Comparison of ENCODE assay signal across 8 mouse cellular contexts in the genomic region with DNA sequence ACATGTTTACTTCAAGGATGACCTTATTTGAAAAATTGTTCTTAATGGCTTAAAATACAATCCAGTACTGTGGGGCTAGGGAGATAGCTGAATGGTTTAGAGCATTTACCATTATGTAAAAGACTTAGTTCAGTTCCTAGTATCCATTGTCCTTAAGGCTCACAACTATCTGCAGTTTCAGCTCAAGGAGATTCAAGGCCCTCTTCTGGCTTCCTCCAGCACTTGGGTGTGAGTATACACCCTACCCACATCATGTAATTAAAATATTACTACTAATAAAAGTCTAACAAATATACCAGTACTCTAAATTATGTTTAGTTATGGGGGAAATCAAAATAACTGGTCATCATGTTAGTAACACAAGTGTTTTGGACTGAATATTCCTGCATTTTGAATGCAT. TPM values are rescaled to one million over a fixed set of nuclear protein-coding genes. Genes with fewer than 3 reads are reported as not detected.
DNase-seq lines count a peak whose midpoint lies in the region; ATAC-seq and TF ChIP-seq lines count a peak whose summit lies in the region.

No protein-coding gene starts in this region.

- H3K9ac ChIP-seq in embryonic facial prominence, embryonic 11.5 days (replicated peaks; ENCODE audit: low read length), result no peak overlapping the region
- no peak overlapping the region for H3K9ac ChIP-seq in intestine, postnatal 0 days (ENCODE audit: low read depth, low read length)
- no peak overlapping the region for H3K9ac ChIP-seq in neural tube, embryonic 14.5 days (replicated peaks; ENCODE audit: low read depth, low read length)

- ATAC-seq in embryonic facial prominence, embryonic 11.5 days (replicated peaks; ENCODE audit: insufficient number of reproducible peaks, low FRiP score, low TSS enrichment, low read depth), result no peak
- ATAC-seq in intestine, postnatal 0 days, result no peak
- no peak for ATAC-seq in neural tube, embryonic 14.5 days (ENCODE audit: low read depth)

- H3K27ac ChIP-seq in layer of hippocampus, adult 2 months, result 0 out of 2 replicates have a peak overlapping the region, but pooled peaks have one; percentile 70
- no peak overlapping the region for H3K27ac ChIP-seq in embryonic facial prominence, embryonic 11.5 days (replicated peaks; ENCODE audit: low read depth, low read length)
- H3K27ac ChIP-seq in intestine, postnatal 0 days (ENCODE audit: low read depth, low read length), result no peak overlapping the region
- H3K27ac ChIP-seq in neural tube, embryonic 14.5 days (ENCODE audit: low read depth, low read length), result no peak overlapping the region

- H3K9me3 ChIP-seq in embryonic facial prominence, embryonic 11.5 days (replicated peaks; ENCODE audit: control insufficient read depth, low read length), result no peaks in the 10 kb centered on the region
- no peaks in the 10 kb centered on the region for H3K9me3 ChIP-seq in intestine, postnatal 0 days (ENCODE audit: control insufficient read depth)
- H3K9me3 ChIP-seq in neural tube, embryonic 14.5 days (ENCODE audit: control insufficient read depth, low read length), result no peaks in the 10 kb centered on the region

- H3K27me3 ChIP-seq in embryonic facial prominence, embryonic 11.5 days (ENCODE audit: control insufficient read depth, insufficient read depth, low read length), result no peaks in the 10 kb centered on the region
- H3K27me3 ChIP-seq in intestine, postnatal 0 days (replicated peaks; ENCODE audit: control insufficient read depth, insufficient read depth, low read length), result no peaks in the 10 kb centered on the region
- no peaks in the 10 kb centered on the region for H3K27me3 ChIP-seq in neural tube, embryonic 14.5 days (ENCODE audit: control insufficient read depth, insufficient read depth, low read length)

- no peaks in the 10 kb centered on the region for H3K36me3 ChIP-seq in embryonic facial prominence, embryonic 11.5 days (replicated peaks; ENCODE audit: control insufficient read depth, insufficient read depth, low read depth, low read length)
- H3K36me3 ChIP-seq in intestine, postnatal 0 days (ENCODE audit: control insufficient read depth, insufficient read depth), result peaks cover 19% of the 10 kb centered on the region
- H3K36me3 ChIP-seq in neural tube, embryonic 14.5 days (ENCODE audit: control insufficient read depth, insufficient read depth, low read length), result peaks cover 9% of the 10 kb centered on the region

- peak overlapping the region; percentile 14; the same call in 1 of the 2 replicates for H3K4me2 ChIP-seq in embryonic facial prominence, embryonic 11.5 days (ENCODE audit: low read depth, low read length)
- peak overlapping the region; percentile 86 for H3K4me2 ChIP-seq in intestine, postnatal 0 days (replicated peaks; ENCODE audit: low read depth)
- H3K4me2 ChIP-seq in neural tube, embryonic 14.5 days (ENCODE audit: low read depth, low read length), result peak overlapping the region; percentile 85

- H3K4me3 ChIP-seq in layer of hippocampus, adult 2 months, result peak overlapping the region; percentile 78
- H3K4me3 ChIP-seq in embryonic facial prominence, embryonic 11.5 days (ENCODE audit: low read depth, low read length), result peak overlapping the region; percentile 72
- H3K4me3 ChIP-seq in intestine, postnatal 0 days (ENCODE audit: low read depth, low read length), result no peak overlapping the region
- H3K4me3 ChIP-seq in neural tube, embryonic 14.5 days (ENCODE audit: low read depth, low read length), result peak overlapping the region; percentile 63

- TF ChIP-seq CTCF in layer of hippocampus, adult 2 months (conservative IDR thresholded peaks at IDR 0.05), result no peak
- no peak for TF ChIP-seq CTCF in intestine, postnatal 0 days (IDR thresholded peaks at IDR 0.05; ENCODE audit: low read depth)

- intact Hi-C loops in left cerebral cortex, postnatal 14 days (cut with DNase I), result no loop called here

- DNase-seq in layer of hippocampus, adult 2 months (ENCODE audit: low spot score in 2 of 2), result no peak
- no peak for DNase-seq in layer of hippocampus, postnatal 36 days
- no peak for DNase-seq in embryonic facial prominence, embryonic 11.5 days (ENCODE audit: low spot score)
- no peak for DNase-seq in left cerebral cortex, postnatal 14 days (ENCODE audit: low spot score in 2 of 2)
- DNase-seq in cerebellum, adult 9-11 months, result no peak
- no peak for DNase-seq in natural killer cell, adult 2 months (ENCODE audit: low spot score in 2 of 2)

- H3K4me1 ChIP-seq in embryonic facial prominence, embryonic 11.5 days (ENCODE audit: control insufficient read depth, insufficient read depth, low read length), result no peaks in the 10 kb centered on the region
- H3K4me1 ChIP-seq in intestine, postnatal 0 days (replicated peaks; ENCODE audit: control insufficient read depth, insufficient read depth, low read length), result no peaks in the 10 kb centered on the region
- peaks cover 16% of the 10 kb centered on the region; the same call in 1 of the 2 replicates for H3K4me1 ChIP-seq in neural tube, embryonic 14.5 days (ENCODE audit: control insufficient read depth, insufficient read depth, low read length)

RNA-seq across cellular contexts. Expression of a gene that starts 1.0 kb away (rescaled TPM):
- 10 to 100 TPM in 1 of 2 experiments, 1 to 10 TPM in 1; 8.6 to 10.2 TPM for total RNA-seq in layer of hippocampus, adult 2 months (2021)
- 10 to 100 TPM; 10.1 to 10.8 TPM for total RNA-seq in layer of hippocampus, postnatal 36 days (2021)
- polyA plus RNA-seq in embryonic facial prominence, embryonic 11.5 days (2014; fragmentation: Nextera tagmentation; extraction: Ambion mirVana), result 81.7 and 88.9 TPM in 2 replicates
- polyA plus RNA-seq in intestine, postnatal 0 days (2015; fragmentation: Nextera tagmentation; extraction: Ambion mirVana), result 13.2 and 14.7 TPM in 2 replicates
- 25.3 and 30.1 TPM in 2 replicates for polyA plus RNA-seq in neural tube, embryonic 14.5 days (2014; fragmentation: Nextera tagmentation; extraction: Ambion mirVana)
- total RNA-seq in left cerebral cortex, postnatal 14 days (2021), result 10 to 100 TPM; 10.4 to 10.5 TPM

RNA-seq across cellular contexts. Expression of a gene that starts 1.2 kb away (rescaled TPM):
- 10 to 100 TPM; 34.0 to 37.4 TPM for total RNA-seq in layer of hippocampus, adult 2 months (2021)
- 10 to 100 TPM; 34.9 to 39.8 TPM for total RNA-seq in layer of hippocampus, postnatal 36 days (2021)
- polyA plus RNA-seq in embryonic facial prominence, embryonic 11.5 days (2014; fragmentation: Nextera tagmentation; extraction: Ambion mirVana), result 34.2 and 36.2 TPM in 2 replicates
- polyA plus RNA-seq in intestine, postnatal 0 days (2015; fragmentation: Nextera tagmentation; extraction: Ambion mirVana), result 7.4 and 7.6 TPM in 2 replicates
- 34.8 and 41.5 TPM in 2 replicates for polyA plus RNA-seq in neural tube, embryonic 14.5 days (2014; fragmentation: Nextera tagmentation; extraction: Ambion mirVana)
- total RNA-seq in left cerebral cortex, postnatal 14 days (2021), result 10 to 100 TPM; 38.5 to 39.3 TPM

RNA-seq across cellular contexts. Expression of a gene that starts 15.3 kb away (rescaled TPM):
- 10 to 100 TPM in 1 of 2 experiments, 1 to 10 TPM in 1; 9.0 to 10.3 TPM for total RNA-seq in layer of hippocampus, adult 2 months (2021)
- 10 to 100 TPM; 11.0 to 11.3 TPM for total RNA-seq in layer of hippocampus, postnatal 36 days (2021)
- 108 and 109 TPM in 2 replicates for polyA plus RNA-seq in embryonic facial prominence, embryonic 11.5 days (2014; fragmentation: Nextera tagmentation; extraction: Ambion mirVana)
- polyA plus RNA-seq in intestine, postnatal 0 days (2015; fragmentation: Nextera tagmentation; extraction: Ambion mirVana), result 37.0 and 39.0 TPM in 2 replicates
- polyA plus RNA-seq in neural tube, embryonic 14.5 days (2014; fragmentation: Nextera tagmentation; extraction: Ambion mirVana), result 40.1 and 45.4 TPM in 2 replicates
- 10 to 100 TPM in 1 of 2 experiments, 1 to 10 TPM in 1; 7.0 to 10.6 TPM for total RNA-seq in left cerebral cortex, postnatal 14 days (2021)

RNA-seq across cellular contexts. Expression of a gene that starts 30.0 kb away (rescaled TPM):
- 10 to 100 TPM; 19.7 to 22.1 TPM for total RNA-seq in layer of hippocampus, adult 2 months (2021)
- 10 to 100 TPM; 19.8 to 21.5 TPM for total RNA-seq in layer of hippocampus, postnatal 36 days (2021)
- 33.3 and 38.0 TPM in 2 replicates for polyA plus RNA-seq in embryonic facial prominence, embryonic 11.5 days (2014; fragmentation: Nextera tagmentation; extraction: Ambion mirVana)
- 7.6 and 8.7 TPM in 2 replicates for polyA plus RNA-seq in intestine, postnatal 0 days (2015; fragmentation: Nextera tagmentation; extraction: Ambion mirVana)
- 29.9 and 38.3 TPM in 2 replicates for polyA plus RNA-seq in neural tube, embryonic 14.5 days (2014; fragmentation: Nextera tagmentation; extraction: Ambion mirVana)
- 10 to 100 TPM; 19.4 to 23.0 TPM for total RNA-seq in left cerebral cortex, postnatal 14 days (2021)

RNA-seq across cellular contexts. Expression of a gene that starts 55.8 kb away (rescaled TPM):
- total RNA-seq in layer of hippocampus, adult 2 months (2021), result not detected
- not detected for total RNA-seq in layer of hippocampus, postnatal 36 days (2021)
- polyA plus RNA-seq in embryonic facial prominence, embryonic 11.5 days (2014; fragmentation: Nextera tagmentation; extraction: Ambion mirVana), result 0.17 and 0.29 TPM in 2 replicates
- 0.03 TPM in 1 of 2 replicates, not detected in the other for polyA plus RNA-seq in intestine, postnatal 0 days (2015; fragmentation: Nextera tagmentation; extraction: Ambion mirVana)
- 0.04 and 0.08 TPM in 2 replicates for polyA plus RNA-seq in neural tube, embryonic 14.5 days (2014; fragmentation: Nextera tagmentation; extraction: Ambion mirVana)
- total RNA-seq in left cerebral cortex, postnatal 14 days (2021), result not detected

Comparison
In these comparisons a context has a peak if more than half of its experiments do, and no peak if none do; other contexts are left out.
1. H3K4me2 ChIP-seq: peak in every context shown above with its lines; median percentile 86 in intestine, postnatal 0 days; 85 in neural tube, embryonic 14.5 days; 14 in embryonic facial prominence, embryonic 11.5 days.